Mouse (Mus musculus) induced T-regulatory cell, adult 2 months (primary cell): ENCODE results near the gene Scnn1a.

ENCODE experiments used
- DNase-seq: peaks from one replicate; pipeline ENCODE4 v3.0.0-alpha.2; 2012; ENCODE audit warnings: low read depth

Scnn1a gene

DNA sequence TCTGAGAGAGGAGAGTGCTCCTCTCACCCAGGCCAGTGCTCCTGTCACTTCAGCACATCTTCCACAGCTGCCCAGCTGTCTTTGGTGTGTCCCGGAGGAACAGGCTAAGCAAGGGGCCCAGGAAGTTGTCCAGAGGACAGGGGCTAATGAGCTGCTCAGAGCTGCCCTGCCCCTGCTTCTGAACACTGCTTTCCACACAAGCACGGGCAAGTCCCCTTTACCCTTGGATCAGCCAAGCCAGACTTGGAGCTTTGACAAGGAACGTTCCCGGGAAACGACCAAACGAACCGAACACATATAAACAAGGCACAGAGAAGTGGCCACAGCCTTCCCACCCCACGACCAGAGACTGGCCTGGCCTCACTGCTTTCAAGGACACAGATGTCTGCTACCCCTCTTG, 23.6 kb downstream of the Scnn1a start:
- no peak for DNase-seq

- no peak for DNase-seq
These were observed 24.4 kb downstream of the Scnn1a start for GRCm38 (mm10) chr6:125344866-125345265.

DNA sequence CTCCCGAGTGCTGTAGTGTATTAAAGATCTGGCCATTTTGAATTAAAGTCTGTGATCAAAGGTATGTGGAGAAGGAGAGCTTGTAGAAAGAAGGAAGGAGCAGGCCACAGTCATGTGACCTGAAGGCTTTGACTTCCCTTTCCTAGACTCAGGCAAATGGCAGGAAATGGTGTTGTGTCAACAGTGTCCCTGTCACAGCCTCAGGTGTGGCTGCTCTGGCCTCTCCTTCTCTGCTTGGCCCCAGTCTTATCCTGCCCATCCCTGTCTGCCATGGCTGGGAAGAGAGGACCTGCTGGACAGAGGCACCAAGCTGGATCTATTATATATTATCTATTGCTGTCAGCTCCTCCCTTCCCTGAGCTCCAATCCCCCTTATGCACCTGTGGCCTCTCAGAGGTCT, 25.2 kb downstream of the Scnn1a start:
- no peak for DNase-seq

DNA sequence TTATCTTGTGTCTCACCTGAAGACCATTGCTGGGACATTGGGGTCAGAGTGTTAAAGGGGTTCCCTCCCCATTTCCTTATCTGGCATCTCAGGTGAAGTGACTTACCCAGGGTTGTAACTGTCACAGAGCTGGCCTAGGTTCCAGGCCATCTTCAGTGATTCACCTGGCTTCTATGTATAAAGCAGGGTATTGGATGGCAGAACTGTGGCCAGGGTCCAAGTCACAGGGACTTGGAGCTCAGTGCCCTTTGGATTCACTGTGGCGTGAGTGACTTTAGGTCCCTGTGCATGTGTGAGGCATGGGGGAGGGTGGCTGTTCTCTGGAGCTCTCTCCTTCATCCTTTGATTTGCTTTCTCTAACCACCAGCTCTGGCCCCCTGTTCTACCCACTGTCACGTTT, 25.6 kb downstream of the Scnn1a start:
- DNase-seq: no peak

DNA sequence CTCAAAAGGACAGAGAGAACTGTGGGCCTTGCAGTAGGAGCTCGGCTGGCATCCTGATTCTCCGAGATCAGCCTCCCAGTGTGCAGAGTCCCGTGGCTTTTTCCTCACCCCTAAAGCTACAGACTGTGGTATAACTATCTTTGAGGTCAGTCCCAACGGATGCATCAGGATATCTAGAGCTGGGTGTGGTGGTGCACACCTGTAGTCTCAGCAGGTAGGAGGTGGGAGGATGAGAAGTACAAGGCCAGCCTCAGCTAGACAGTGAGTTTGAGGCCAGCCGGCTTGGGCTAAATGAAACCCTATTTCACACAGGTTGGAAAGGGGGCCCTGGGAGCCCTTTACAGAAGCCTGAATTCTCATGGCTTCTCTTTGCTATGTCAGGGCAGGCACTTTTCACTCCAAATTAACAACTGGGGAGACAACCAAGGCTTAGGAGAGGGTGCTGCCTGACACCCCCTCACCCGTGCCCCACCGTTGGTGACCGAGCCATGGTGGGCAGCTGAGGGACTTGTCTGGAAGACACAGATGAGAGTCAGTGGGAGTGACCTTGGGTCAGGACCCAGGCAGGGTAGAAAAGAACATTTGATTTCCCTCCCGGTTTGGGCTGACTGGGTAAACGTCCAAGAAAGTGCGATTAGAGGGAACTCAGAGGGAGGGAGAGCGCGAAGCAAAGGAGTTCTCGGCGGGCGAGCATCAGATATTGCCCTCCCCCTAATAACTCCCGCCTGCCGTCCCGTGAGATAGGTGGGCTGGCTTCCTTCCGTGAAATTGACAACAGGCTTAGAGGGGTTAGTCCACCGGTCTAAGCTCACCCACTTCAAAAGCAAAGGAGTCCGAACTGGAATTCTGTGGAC, 28.5 kb downstream of the Scnn1a start, which contains the start of gene Tnfrsf1a:
Gene Tnfrsf1a, plus strand, starts transcription at position 642 of the 854 bp plus-strand sequence.
- DNase-seq: no peak

DNA sequence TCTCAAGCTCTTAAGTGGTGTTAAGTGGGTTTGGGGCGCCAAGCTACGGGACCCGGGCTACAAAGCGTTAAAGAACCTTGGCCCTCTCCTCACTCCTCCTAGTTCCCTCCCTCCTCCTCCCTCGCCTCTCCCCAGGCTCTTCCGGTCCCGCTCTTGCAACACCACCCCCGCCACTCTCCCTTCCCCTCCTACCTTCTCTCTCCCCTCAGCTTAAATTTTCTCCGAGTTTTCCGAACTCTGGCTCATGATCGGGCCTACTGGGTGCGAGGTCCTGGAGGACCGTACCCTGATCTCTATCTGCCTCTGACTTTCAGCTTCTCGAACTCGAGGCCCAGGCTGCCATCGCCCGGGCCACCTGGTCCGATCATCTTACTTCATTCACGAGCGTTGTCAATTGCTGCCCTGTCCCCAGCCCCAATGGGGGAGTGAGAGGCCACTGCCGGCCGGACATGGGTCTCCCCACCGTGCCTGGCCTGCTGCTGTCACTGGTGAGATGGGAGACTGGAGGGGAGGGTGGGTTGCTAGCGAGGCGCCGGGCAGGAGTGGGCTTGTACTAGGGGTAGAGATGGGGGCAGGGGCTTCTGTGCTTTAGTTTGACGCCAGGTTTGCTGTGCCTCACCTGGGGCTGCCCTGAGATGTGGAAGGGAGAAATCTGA, 29.2 kb downstream of the Scnn1a start:
- DNase-seq: peak; percentile 81

GRCm38 (mm10) chr6:125350231-125350994, 30.0 kb downstream of the Scnn1a start:
- peak; percentile 24 for DNase-seq

- DNase-seq: no peak
These were observed 30.5 kb downstream of the Scnn1a start for GRCm38 (mm10) chr6:125350995-125351324.

GRCm38 (mm10) chr6:125351368-125352045, 31.0 kb downstream of the Scnn1a start:
- DNase-seq: peak; percentile 39

GRCm38 (mm10) chr6:125352046-125352384, 31.6 kb downstream of the Scnn1a start:
- DNase-seq: no peak

- DNase-seq: peak; percentile 22
These were observed 32.4 kb downstream of the Scnn1a start for GRCm38 (mm10) chr6:125352811-125353210.

GRCm38 (mm10) chr6:125353221-125353620, 32.8 kb downstream of the Scnn1a start:
- DNase-seq: peak; percentile 69

GRCm38 (mm10) chr6:125353655-125354054, 33.2 kb downstream of the Scnn1a start:
- no peak for DNase-seq

GRCm38 (mm10) chr6:125354352-125355151, 34.1 kb downstream of the Scnn1a start:
- no peak for DNase-seq

GRCm38 (mm10) chr6:125355197-125355741, 34.8 kb downstream of the Scnn1a start:
- peak; percentile 56 for DNase-seq

- no peak for DNase-seq
These were observed 35.8 kb downstream of the Scnn1a start for GRCm38 (mm10) chr6:125356264-125356663.

- DNase-seq: no peak
These were observed 36.9 kb downstream of the Scnn1a start for GRCm38 (mm10) chr6:125357334-125357733.

DNA sequence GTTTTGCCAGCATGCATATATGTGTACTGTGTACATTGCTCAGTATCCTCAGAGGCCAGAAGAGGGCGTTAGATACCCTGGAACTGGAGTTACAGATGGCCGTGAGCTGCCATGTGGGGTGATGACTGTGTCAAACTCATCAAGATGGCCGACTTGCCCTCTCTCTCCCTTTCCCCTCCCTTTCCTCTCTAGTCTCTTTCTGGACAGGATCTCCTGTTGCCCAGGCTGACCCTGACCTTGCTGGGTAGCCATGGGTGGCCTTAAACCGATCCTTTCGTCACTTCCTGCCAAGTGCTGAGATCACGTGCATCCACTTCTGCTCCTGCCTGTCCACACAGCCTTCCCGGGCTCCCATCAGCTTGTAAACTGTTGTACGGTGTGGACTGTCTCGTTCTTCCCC, 39.5 kb downstream of the Scnn1a start:
- no peak for DNase-seq

- DNase-seq: no peak
These were observed 40.4 kb downstream of the Scnn1a start for GRCm38 (mm10) chr6:125360846-125361245.

DNA sequence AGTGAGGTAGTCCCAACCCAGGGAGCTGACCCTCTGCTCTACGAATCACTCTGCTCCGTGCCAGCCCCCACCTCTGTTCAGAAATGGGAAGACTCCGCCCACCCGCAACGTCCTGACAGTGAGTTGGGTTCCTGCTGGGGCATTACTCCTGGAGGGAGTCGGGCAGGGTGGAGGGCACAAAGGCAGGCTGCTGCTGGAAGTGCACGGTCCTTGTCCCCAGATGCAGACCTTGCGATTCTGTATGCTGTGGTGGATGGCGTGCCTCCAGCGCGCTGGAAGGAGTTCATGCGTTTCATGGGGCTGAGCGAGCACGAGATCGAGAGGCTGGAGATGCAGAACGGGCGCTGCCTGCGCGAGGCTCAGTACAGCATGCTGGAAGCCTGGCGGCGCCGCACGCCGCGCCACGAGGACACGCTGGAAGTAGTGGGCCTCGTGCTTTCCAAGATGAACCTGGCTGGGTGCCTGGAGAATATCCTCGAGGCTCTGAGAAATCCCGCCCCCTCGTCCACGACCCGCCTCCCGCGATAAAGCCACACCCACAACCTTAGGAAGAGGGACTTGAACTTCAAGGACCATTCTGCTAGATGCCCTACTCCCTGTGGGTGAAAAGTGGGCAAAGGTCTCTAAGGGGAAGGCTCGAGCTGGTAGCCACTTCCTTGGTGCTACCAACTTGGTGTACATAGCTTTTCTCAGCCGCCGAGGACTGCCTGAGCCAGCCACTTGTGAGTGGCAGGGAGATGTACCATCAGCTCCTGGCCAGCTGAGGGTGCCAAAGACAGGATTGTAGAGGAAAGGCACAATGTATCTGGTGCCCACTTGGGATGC, 41.2 kb downstream of the Scnn1a start:
- no peak for DNase-seq
